Mouse (Mus musculus) kidney, adult 9 months (tissue): Measurements from ENCODE around the gene Lamb3.

Experiments used
- DNase-seq: peaks from one replicate; pipeline ENCODE4 v3.0.0; 2022

Lamb3 gene

DNA sequence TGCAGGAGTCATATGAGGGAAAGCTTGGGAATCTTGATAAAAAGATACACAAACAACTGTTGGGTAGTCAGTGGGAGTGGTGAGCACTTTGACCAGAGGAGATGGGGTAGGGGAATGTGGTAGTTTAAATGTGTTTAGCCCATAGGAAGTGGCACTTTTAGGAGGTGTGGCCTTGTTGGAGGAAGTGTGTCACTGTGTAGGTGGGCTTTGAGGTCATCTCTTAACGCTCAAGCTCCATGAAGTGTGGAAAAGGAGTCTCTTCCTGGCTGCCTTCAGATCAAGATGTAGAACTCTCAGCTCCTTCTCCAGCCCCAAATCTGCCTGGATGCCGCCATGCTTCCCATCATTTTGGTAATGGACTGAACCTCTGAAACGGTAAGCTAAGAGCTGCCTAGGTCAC is at the start of gene Lamb3:
TSS of gene Lamb3 (plus strand) at position 197 of the 400 bp plus-strand sequence.
- DNase-seq = no peak

DNA sequence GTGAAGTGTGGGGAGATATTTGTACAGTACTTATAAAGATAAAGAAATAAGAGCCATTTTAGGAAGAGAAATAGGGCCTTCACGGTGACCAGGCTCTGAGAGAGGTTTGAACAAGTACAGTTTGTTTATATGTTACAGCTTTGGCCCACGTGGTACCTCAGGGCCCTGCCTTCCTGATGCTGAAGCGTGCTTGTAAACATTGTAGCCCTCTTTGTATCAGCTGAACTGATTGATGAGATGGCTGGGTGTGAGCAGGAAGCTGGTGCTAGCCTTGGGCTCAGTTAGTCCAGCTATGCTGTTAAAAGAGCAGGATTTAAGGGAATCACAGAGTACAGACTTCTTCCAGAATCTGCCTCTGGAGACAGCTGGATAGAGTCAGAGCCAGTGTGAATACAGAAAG is 48.3 kb upstream of the Lamb3 start:
- DNase-seq = no peak

DNA sequence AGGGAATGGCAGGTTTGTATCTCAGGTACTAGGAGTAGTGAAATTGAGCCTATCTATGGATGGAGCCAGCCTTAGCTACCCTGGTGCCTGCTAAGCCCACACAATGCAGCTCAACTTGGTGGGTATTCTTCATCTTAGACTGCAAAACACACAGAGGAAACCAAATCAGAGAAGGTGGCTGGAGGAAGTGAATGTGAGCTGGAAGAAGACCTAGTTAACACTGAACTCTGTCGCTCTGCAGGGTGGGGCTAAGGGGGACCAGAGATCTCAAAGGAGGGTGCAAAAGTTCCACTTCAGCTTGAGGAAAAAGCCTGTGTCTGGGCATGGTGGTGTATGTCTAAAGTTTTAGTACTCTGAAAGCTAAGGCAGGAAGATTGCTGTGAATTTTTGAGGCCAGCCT is 47.9 kb upstream of the Lamb3 start:
- DNase-seq = no peak

DNA sequence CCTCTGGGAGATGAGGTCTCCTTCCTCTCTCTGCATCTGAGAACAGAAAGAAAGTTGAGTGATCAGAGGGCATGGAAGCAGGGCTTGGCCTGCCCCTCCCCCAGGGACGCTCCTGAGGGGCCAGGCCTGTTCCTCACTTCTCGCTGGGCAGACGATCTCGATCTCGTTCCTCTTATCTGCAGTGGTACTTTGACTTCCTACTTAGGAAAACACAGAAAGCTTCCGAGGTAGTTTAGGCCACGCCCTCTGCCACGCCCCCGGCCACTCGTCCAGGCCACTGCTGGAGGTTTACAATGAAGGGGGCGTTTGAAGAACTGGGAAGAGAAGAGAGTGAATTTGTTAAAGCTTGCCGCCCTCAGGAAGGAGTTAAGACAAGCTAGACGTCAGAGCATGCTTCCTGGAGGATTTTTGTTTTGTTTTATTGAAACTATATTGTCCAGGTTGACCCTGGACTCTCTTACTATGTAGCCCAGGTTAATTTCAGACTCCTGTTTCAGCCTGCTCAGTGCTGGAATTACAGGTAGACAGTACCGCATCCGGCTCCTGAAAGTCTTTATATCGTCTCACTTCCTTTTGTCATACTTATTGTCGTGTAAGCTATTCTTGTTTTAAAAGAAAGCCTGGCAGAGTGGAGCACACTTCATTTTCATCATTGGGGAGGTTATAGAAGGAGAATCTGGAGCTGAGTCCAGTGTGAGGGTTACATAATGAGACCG is 47.0 kb upstream of the Lamb3 start:
- DNase-seq = peak; percentile 30

DNA sequence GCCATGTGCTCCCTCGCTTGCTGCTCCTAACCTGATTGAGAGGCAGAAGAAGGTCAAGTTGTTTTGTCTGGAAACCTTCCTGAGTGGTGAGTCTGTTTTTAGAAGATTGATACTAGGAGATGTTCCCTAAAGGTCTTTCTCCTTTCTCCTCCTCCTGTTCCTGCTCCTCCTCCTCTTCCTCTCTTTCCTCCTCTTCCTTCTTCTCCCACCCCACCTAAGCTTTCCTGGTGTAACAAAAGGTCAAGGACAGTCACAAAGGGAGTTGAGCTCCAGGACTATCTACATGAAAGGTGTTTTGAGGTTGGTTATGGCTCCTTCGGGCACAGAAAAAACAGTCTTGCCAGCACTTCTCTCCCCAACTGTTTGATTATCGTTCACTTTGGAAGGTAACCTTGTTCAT is 39.8 kb upstream of the Lamb3 start, which contains the start of gene A130010J15Rik:
TSS of gene A130010J15Rik (plus strand) at position 301 of the 400 bp plus-strand sequence.
- no peak for DNase-seq

DNA sequence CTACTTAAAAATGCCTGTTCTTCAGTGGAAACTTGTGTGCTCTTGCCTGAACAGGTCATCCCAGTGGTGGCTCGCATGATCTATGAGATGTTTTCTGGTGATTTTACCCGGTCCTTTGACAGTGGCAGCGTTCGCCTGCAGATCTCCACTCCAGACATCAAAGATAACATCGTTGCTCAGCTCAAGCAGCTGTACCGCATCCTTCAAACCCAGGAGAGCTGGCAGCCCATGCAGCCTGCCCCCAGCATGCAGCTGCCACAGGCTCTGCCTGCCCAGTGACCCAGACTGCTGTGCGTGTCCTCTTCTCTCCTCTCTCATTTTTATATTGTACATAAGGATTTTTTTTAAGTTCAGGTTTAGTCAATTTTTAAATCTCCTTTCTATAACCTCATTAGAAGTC is 38.3 kb upstream of the Lamb3 start:
- no peak for DNase-seq

DNA sequence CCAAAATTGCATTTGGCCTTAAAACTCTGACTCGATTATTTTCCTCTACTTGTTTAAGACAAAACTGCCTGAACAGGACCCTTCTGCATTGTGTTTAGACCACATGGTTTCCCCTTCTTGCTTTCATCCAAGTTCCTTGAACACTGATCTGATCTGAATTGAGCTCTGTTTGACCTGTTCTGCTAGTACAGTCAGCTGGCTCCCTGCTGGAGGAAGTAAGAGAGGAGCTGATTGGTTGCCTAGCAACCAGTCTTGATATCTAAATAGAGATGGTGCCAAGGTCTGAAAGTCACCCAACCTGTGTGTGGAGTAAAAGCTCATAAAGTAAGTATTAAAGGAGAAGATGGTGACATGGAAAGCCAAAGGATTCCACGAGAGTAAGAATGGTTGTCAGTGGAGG is 37.6 kb upstream of the Lamb3 start:
- DNase-seq = peak; percentile 42

DNA sequence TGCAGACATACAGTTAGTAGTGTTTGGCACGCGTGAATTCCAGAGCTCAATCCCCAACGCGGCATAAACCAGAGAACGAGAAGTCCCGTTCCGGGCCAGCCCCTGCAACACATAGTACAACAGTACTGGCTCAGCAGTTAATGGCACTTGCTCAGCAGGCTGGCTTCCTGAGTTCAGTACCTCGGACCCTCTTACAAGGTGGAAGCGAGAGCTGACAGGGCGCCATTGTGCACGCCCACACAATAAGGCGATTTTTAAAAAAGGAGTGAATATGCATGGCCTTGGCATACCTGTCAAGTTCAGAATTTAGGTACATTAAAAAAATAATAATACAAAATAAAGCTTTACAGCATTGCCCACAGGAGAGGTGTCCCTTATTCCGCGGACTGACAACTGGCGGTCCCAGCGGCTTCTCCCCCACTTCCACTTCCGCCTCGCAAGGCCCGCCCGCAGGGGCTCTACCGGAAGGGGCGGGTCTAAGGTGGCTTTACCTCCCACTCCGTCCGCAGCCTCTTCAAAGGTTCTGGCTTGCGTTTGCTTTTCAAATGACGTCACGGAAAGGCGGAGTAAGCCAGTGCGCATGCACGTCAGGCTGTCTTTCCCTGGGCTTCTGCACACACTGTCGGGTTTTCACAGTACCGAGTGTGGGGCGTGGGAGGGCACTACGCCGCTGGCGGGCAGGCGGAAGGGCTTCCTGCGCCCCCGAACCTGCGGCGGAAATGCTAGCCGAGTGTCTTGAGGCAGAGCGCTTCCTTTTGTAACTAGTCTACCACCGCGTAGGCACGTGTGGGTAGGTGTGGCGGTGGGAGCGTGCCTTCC is 34.3 kb upstream of the Lamb3 start:
- DNase-seq = peak; percentile 98

DNA sequence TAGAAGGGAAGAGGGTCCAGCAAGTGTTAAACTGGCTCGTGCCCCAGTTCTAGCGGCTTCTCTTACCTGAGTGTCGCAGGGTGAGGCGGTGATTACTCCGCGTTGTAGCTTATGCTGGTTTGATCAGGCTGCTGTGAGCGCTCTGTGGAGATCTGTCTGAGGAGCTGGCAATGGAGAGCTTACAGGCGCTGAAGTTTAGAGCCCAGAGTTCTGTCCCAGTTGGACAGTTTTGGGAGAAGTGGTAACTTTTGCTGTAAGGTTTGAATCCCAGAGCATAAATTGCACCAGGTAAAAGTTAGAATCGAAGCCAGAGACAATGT is 33.7 kb upstream of the Lamb3 start:
- no peak for DNase-seq

DNA sequence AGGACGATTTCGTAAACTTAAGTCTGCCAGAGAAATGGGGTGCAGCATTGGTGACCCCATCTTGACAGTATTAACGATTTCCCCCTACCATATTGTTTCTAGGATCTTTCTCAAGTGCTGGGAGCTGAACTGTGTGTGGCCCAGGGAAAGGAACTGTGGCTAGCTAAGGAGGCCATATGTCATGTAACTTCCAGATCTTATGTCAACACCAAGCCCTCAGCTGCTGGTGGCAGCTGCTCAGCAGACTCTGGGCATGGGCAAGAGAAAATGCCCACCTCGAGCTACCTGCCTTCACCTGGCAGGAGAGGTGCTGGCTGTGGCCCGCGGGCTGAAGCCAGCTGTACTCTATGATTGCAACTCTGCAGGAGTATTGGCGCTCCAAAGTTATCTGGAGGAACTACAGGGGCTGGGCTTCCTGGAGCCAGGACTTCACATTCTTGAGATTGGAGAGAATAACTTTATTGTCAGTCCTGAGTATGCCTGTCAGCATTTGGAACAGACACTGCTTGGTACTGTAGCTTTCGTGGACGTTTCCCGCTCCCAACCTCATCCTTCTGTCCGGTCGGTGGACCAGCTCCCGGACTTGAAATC is 33.3 kb upstream of the Lamb3 start:
- no peak for DNase-seq

DNA sequence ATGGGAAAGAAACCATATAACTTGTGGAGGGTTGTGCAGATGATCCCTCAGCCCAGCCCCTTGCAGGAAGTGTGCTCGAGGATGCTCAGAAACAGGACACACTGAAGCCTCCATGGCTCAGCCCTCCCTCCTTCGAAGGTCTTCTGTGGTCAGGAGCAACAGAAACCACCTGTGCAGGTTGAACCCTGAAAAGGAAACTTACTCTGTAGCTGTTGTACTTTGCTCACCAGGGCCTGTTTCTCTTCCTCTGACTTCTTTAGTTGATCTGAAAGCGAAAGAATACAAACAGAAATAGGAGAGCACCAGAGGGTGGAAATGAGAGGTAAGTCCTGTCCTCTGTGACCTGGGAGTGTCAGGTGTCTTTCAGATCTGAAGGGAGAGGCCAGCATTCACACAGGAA is 26.4 kb upstream of the Lamb3 start:
- DNase-seq = no peak

DNA sequence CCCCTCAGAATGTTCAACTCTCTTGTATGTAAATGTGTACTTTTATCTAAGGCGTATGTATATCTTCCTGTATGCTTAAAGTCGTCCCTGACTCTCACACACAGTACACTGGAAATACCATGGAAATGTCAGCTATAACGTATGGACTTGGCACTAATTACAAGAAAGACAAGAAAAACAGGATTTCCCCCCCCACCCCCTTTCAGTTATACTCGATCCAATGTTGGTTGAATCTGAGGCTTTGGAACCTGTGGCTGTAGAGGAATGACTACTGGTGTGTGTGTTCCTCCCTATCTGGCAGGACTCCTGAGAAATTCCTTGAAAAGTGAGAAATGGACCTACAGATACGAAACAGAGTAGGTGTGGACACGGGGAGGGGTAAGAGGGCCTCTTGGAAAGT is 19.2 kb upstream of the Lamb3 start:
- no peak for DNase-seq

DNA sequence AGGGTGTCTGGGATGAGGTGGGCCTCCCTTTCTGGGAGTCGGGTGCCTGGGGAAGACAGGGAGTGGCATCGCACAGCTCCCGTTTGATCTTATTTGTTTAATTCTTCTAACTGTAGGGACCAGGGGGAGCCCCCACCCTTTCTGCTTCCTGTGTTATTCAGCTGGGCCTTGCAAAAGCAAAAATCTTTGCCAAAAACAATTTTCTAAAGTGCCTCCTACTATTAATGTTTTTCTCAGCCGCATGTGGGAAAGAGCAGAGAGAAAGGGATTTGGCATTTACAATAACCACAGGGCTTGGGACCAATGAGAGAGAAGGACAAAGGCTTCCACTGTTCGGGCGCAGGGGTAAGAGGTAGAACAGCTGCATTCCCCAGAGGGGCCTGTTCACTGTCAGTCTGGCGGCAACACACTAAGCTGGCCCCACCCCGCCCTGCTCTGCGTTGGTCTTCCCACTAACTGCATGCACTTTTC is 18.3 kb upstream of the Lamb3 start:
- no peak for DNase-seq

DNA sequence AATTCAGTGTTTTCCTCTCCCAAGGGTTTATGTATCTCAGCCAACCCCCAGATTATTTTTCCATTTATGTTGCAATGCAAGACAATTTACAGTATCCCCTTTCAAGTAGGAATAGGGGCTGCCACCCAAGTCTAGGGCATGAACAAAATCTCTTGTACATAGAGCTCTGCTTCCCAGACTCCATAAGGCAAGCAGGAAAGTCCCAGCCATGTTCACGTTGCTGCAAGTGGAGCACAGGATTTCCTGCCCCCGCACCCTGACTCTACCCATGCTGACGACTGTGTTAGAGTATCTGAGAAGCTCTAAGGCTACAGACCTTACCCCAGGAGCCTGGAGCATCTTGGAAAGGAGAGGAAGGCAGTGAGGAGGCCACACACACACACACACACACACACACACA is 17.7 kb upstream of the Lamb3 start:
- DNase-seq = no peak

DNA sequence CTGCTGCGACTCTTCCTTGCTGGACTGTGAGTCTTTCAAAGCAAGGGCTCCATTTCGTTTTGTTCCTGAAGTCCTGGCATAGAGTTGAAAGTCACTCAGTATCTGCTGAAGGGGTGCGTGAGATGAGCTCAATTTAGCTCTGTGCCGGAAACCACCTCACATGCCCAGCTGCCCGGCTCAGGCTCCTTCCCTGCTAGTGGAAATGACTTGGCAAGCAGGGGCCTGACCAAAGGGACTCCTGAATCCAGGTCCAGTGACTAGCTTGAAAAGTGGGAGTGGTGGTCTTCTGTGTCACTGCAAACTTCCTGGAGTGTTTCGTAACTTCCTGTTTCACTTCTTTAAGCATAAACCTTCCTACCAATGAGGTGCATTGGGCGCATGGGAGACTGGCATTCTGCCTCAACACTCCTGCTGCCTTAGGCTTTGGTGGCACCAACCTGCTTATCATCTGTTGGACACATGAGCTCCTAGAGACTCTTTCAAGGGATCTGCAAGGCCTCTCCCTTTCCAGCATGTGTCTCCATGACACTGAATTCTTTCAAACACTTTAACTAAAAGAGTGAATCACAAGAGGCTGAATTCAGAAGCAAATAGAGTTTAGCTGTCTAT is 15.7 kb upstream of the Lamb3 start:
- DNase-seq = no peak

DNA sequence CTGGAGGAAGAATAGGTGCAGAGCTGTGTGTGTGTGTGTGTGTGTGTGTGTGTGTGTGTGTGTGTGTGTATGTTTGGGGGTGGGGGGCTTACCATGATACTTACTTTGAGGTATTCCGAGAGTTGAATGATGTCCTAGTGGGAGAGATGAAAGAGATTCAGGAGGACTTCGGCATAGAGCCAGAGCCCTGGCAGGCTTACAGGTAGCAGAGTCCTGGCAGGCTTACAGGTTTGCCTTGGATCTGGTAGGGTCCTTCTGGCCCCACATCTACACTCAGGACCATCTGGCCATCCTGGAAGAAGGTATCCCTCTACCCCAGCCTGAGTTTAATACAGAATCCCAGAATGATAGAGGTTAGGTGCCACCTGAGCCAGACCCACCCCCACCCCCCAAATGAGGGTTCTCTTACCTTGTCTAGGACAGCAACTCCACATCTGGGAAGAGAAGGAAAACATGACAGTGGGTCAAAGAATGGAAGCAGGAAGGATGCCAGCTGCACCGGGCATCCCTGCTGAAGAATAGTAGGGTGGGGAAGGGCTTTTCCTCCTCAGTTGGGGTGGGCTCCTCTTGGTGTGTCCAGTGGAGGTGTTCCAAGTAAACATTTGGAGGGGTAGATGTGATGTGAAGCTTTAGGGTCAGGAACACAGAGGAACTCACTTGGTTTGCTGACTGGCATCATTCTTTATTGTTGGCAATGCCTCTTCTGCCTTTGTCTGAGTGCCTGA is 12.9 kb upstream of the Lamb3 start:
- no peak for DNase-seq

DNA sequence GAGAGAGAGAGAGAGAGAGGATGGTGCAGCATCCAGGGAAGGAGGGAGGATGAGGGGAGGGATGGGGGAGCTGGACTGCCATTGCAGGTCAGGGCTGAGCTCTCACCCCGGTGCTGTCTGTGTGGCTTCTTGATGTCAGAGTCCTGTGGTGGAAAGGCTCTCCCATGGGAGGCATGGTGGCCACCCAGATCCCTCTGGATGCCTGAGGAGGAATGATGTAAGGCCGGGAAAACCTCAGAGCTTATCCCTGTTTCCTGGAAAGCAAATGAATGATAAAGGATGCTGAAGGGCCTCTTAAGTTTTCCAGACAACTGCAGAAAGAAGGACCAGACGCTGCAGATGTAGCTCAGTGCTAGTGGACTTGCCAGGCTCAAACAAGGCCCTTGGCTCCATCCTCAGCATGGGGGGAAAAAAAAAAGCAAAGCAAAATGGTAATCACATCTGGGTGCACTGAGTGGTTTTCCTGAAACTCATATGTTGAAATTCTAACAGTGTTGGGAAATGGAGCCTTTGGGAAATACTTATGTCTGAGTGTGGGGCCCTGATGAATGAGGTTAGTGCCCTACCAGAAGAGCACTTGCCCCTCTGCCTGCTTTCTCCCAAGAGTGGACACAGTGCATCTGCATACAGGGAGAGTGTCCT is 12.2 kb upstream of the Lamb3 start:
- DNase-seq = no peak

DNA sequence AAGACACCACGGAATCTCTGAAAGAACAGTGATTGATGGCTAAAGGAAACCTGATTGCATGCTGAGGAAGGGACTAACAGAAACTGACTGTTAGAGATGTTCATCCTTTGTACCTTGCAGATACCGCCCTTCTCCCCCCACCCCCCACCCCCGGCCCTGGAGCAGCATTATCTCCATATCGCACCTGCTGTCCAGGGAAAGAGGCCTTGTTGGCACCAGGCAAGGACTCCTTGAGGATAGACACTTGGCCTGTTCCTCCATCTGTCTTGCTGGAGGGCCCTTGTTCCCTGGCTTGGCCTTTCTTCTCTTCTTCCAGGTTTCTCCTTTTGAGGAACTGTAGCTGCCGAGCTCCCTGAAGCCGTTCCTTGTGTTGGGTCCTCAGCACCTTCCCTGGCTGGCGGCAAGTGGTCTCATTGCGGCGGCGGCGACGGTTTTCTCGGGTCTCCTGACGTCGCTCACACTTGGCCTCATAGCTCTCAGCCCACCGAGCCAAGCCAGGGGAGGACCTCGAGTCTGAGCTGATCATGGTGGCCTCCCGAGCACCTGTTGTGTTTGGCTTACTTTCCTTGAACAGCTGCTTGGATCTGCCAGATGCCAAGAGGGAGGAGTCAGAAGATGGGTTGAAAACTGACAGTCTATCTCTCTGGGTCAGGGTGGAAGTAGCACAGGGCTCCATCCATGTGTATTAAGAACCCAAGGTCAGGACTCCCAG is 9.8 kb upstream of the Lamb3 start:
- no peak for DNase-seq

DNA sequence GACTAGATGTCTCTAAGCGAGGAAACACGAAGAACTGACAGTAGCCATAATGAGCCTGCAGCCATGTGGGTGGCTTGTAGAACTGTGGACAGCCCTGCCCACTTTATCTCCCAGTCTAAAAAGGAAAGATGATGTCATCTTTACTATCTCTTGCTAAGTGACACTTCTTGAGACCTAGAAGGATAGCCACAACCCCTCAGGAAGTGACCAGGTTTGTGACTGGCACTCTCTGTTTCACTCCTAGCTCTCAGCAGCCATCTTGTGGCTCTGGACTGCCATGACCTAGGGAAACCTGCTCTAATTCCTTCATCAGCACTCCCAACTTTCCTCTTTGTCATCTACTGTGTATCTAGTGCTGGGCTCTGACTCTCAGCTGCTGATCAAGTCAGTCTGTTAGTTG is 9.2 kb upstream of the Lamb3 start:
- no peak for DNase-seq

DNA sequence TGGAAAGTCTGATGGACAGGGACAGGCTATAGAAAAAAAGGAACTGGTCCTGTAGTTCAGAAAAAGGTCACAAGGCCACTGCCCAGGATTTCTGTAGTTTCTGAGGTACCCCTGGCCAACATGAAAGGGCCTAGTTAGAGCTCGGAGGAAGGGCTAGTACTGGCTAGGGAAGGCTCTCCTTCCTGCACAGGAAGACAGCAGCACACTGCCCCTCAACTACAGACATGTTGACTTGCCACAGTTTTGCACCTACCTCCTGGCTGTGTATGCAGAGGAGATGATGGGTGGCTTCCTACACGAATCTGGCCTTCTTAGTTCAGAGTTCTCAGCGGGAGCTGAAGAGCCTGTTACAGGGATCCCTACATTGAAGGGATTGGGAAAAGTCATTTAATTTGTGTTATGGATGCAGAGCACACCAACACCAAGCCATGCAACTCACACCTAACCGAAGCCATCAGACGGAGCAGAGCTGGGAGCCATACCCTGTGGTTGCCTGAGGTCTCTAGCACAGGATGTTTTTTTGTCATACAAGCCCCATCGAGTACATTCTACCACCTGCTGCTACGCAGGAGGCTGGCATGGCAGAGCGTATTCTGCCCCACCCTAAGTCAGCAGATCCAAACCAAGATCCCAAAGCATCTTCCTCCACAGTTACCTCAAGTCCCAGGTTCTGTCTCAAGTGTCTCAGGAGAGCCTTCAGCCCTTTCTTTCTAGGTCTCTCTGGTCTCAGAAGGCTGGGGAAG is 6.7 kb upstream of the Lamb3 start:
- no peak for DNase-seq

DNA sequence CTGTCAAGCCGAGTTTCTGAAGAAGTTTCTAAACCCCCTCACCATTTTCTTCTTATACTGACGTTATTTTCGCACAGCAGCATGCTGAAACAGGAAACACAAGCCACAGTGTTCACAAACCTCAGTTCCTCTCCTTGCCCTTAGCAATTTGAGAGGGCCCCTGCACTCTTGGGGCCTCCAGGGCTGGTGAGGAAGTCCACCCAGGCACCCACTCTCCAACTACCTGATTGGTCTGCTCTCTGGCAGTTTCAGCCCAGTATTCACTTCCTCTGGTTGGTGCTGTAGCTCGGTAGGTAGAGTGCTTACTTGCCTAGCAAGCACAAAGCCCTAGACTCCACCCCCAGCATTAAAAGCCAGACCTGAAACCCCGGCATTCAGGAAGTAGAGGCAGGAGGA is 6.1 kb upstream of the Lamb3 start, which contains the start of gene Traf3ip3:
TSS of gene Traf3ip3 (minus strand) at position 321 of the 396 bp plus-strand sequence.
- no peak for DNase-seq
